Mouse (Mus musculus) urinary bladder, postnatal 10 days (tissue): Measurements from ENCODE around the gene Cox6b2.

Experiments
- DNase-seq: peaks from one replicate; pipeline ENCODE4 v3.0.0; 2022; ENCODE audit warnings: low spot score

Cox6b2 gene

GRCm38 (mm10) chr7:4719276-4719675, 33.6 kb downstream of the Cox6b2 start:
- no peak for DNase-seq

DNA sequence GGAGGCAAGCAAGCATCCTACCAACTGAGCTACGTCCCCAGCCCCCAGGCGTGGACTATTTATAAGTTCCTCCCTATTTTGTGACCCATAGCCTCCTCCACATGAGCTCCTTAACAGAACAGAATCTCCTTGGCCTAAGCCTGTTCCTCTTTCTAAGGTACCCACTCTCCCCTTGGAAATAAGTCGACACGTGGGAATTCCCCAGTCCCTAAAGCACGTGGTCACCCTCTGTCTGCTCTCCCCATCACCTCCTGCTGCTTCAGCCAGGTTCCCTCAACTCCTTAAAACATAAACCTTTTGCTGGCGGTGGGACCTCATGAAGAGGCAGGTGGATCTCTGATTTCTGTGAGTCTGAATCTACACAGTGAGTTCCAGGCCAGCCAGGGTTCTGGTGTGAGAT, 35.9 kb downstream of the Cox6b2 start:
- DNase-seq: no peak

DNA sequence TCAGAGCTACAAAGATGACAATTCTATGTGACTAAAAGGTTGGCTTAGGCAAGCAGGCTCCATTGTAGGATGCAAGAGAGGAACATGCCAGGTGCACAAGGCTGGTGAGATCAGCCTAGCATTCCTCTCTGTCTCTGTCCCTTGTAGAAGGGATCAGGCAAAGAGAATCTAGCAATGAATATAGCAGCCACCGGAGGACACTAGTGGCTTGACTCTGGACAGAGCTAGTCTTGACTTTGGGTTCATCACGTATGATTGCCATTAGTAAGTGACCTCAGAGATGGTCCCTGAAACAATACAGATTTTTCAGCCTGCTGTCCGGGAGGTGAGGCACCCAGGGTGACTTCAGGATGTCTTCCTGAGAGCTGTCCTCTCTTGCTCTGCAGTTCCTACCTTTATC, 40.3 kb downstream of the Cox6b2 start:
- DNase-seq: no peak

DNA sequence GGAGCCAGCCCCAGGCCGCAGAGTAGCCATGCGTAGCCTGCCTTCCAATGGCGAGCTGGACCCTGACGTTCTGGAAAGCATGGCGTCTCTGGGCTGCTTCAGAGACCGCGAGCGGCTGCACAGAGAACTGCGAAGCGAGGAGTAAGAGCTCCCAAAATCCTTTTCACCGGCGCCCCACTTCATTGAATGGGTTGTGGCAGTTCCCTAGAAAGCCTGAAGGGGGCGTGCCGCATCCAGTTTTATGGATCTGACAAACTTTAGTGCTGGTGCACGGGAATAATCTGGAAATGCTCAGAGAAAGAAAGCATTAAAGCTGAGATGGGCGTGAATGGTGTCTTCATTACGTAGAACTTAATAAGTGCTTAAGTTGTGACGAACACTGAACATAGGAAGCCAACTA, 47.8 kb downstream of the Cox6b2 start:
- no peak for DNase-seq

DNA sequence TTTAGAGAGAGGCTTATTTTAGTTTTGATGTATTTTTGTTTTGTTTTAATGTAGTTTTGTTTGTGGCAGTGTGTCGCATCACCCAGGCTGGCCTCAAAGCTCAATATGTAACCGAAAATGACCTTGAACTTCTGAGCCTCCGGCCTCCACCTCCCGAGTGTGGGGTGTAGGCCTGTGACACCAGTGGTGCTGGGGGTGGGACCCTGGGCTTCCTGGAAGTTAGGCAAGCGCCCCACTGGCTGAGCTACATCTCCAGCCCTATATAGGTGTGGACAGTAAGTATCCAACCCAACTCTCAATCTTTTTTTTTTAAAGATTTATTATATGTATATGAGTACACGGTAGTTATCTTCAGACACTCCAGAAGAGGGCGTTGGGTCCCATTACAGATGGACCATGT, 49.7 kb downstream of the Cox6b2 start:
- no peak for DNase-seq

- no peak for DNase-seq
These were observed 50.6 kb downstream of the Cox6b2 start for GRCm38 (mm10) chr7:4702334-4702733.
